Mouse (Mus musculus): Measurements from ENCODE around the gene Cryzl2.

DNA sequence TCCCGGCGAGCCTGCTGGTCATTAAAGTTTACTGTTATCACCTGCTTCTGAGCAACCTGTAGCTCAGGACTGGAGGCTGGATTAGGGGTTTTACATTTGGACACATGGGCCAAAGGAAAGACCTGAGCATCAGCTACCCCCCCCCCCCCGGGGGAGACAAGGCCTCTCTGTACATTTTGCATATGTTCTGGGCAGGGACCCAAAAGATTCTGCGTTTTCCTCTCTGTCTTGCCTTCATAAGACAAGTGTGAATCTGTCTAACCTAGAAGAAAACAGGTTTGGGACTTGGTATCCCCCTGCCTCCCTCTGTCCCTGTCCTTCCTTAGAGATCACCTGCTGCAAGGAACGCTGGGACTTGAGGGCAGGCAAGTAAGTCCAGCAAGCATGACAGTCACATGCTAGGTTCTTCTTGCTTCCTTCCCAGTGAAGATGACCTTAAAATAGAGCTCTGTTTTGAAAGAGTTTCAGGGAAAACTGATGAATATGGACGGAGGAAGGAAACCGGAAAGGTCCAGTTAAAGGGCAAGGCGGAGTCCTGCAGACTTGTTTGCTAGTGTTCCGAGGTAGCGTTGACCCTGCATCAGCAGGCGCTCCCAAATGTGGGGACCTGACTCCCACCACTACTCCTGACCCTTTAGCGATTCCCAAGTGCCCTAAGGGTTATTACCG lies 13.6 kb upstream of the Cryzl2 start:
- no peak for TF ChIP-seq CTCF (IDR thresholded peaks at IDR 0.05; ENCODE audit: borderline replicate concordance, extremely low read depth, insufficient read depth, insufficient read length)
- no peak for TF ChIP-seq POLR2A (IDR thresholded peaks at IDR 0.05; ENCODE audit: borderline replicate concordance, extremely low read depth, insufficient read depth, insufficient read length, poor library complexity, severe bottlenecking)
